Mouse (Mus musculus): ENCODE results near the gene Cfap221.

Cfap221 gene

GRCm38 (mm10) chr1:120006844-120007790 lies 10.1 kb upstream of the Cfap221 start, which contains the start of gene Sctr:
Gene Sctr (plus strand): TSS chr1:120006894.
- no peak for DNase-seq

DNA sequence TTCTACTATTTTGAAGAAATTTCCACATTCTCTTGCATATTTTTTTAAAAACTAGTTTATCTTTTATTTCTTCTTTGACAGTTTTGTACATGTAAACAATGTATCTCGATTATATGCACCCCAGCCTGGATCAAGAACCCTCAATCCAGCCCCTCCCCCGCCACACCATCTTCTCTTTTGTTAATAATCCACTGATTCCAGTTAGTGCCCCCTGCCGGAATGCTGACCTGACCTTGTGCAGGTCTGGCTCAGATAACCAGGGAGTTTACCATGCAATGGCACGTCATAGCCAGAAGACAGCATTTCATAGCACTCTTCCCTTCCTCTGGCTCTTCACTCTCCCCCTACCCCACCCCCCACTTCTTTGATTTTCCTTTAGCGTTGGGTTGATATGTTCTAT lies 610 bp upstream of the Cfap221 start:
- no peak for DNase-seq

GRCm38 (mm10) chr1:119986555-119986954 lies 10.5 kb downstream of the Cfap221 start:
- DNase-seq, result no peak

DNA sequence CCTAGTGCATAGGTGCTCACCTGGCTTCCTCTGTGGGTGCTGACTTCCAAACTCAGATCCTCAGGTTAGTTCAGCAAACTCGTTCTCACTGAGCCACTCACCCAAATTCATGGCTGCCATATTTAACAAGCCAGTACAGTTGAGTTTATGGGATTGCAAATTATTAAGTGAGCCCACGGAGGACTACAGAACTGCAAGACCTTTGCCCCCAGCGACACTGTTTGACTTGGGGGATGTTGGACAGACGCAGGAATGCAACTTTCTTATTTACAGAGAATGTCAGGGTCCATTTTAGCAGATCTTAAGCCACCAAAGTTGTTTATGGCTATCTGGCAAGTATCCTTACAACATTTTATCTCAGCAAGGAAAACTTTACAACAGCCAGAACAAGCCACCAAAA lies 21.9 kb downstream of the Cfap221 start:
- DNase-seq, result no peak

DNA sequence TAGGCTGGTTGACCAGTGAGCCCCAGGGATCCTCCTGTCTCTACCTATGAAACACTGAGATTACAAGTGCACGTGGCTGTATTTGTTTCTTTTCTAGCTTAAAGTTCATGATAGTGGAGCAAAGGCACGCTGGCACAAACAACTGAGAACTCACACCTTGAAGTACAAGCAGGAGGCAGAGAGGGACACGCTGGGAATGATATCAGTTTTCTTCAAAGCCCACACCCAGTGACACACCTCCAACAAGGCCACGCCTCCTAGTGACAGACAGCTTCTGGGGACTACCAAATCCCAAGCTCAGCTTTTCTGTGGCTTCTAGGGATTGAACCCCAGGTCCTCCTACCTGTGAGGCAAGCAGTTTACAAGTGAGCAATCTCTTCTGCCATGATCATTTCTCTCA lies 23.9 kb downstream of the Cfap221 start:
- no peak for DNase-seq

GRCm38 (mm10) chr1:119965804-119966514 lies 31.1 kb downstream of the Cfap221 start:
- no peak for DNase-seq

- DNase-seq, result no peak
These were observed 37.1 kb downstream of the Cfap221 start for GRCm38 (mm10) chr1:119959920-119960319.

- no peak for DNase-seq
These were observed 37.6 kb downstream of the Cfap221 start for GRCm38 (mm10) chr1:119959464-119959863.

GRCm38 (mm10) chr1:119957716-119958222 lies 39.3 kb downstream of the Cfap221 start:
- DNase-seq, result peak; percentile 51 to 53

DNA sequence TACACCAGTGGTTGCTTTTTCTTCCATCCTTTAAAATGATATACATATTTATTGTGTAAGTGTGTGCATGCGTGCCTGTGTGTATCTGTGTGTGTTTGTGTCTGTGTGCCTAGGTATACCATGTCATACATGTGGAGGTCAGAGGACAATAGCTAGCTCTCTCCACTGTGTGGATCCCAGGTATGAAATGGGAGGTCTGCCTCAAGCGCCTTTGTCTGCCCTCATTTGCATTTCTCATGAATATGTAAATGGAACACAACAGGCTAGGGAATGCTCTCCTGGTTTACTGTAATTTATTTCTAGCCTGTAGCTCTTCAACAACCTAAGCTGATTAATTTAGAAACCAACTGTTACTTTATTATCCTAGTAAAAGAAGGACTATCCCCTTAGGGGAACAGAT lies 42.4 kb downstream of the Cfap221 start:
- DNase-seq, result no peak

- DNase-seq, result no peak
These were observed 43.6 kb downstream of the Cfap221 start for GRCm38 (mm10) chr1:119953456-119953855.

DNA sequence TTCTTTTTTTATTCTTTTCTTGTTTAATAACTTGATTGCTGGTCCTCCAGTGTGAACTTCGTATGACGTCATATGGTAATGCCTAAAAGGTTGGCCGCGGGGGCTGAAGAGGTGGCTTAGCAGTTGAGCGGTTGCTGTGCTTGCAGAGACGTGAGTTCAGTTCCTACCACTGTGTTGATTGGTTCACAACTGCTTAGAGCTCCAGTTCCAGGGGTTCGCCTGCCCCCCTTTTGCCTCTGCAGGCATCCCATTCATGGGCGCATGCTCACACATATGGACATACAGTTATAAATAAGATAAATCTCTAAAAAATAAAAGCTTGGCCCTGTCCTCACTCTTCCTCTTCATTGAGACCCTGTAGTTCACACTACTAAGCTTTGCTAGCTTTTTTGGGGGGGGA lies 46.9 kb downstream of the Cfap221 start:
- no peak for DNase-seq

- no peak for DNase-seq
These were observed 60.2 kb downstream of the Cfap221 start for GRCm38 (mm10) chr1:119936861-119937260.

GRCm38 (mm10) chr1:119931421-119932150 lies 65.4 kb downstream of the Cfap221 start:
- DNase-seq, result peak; percentile 18 to 23

DNA sequence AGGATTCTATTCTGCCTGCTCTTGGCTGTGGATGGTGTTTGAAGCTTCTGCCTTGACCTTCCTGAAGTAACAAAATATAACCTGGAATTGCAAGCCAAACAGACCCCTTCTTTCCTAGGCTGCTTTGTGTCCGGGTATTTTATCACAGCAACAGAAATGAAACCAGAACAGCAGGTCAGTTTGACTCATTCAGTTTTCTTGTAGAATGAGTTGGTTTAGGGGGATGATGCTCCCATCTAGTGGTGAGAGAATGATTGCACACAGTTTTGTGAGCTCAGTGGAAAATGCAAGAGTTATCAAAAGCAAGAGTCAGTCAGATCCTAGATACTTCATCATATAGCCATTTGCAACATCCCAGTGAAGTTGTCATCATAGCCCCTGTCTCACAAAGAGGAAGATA lies 67.3 kb downstream of the Cfap221 start:
- DNase-seq, result peak in 1 of 2 experiments; percentile 16

GRCm38 (mm10) chr1:119919299-119919698 lies 77.7 kb downstream of the Cfap221 start:
- DNase-seq, result peak; percentile 31 to 50

DNA sequence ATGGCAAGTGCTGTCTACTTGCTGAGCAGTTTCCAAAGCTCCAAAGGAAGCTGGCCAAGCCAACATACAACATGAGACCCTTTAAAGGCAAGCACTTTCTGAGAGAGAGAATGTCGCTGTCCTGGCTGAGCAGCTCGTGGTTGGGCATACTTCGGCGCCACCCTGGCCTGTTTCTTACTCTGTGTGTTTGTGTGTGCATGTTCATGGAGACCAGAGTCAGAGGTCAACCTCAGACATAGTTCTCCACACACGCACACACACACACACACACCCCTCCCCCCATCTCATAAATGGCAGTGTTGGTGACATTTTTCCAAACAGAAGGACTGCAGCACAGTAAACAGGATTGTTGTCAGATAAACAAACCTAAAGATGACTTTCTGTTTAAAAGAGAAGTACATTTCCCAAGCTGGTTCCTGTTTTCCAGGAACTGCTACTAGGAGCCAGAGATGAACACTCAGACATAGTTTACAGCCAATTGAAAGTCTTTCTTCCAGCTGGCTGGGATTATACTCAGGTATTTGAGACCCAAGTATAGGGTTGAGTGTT lies 80.1 kb downstream of the Cfap221 start:
- DNase-seq, result no peak

DNA sequence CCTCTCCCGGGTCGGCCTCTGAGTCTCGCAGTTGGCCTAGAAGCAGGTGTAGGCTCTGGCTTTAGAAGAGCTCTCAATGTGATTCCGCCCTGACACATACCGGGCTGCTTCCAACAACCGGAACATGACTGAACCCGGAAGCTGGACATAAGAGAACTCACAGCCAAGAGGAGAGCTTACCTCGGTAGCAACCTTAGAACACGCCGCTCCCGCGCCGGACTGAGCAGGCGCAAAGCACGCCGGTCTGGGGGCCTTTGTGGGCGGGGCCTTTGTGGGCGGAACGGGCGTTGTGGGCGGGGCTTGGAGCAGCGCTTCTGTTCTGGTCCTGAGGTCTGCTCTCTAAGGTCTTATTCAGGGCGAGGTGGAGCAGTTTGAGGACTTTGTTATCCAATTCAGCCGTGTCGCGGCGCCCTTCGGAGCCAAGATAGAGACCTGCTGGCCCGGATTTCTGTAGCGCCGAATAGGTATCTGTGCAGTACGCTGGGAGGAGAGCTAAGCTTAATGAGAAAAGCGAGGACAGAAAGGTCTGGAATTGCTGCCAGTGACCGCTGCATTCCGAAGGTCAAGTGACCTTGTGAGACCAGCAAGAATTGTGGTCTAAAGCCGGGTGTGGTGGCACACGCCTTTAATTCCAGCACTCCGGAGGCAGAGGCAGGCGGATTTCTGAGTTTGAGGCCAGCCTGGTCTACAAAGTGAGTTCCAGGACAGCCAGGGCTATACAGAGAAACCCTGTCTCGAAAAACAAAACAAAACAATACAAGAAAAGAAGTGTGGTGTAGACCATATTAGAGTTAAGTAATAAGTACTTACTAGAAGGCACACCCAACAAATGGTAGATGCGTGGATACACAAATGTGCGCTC lies 83.8 kb downstream of the Cfap221 start, which contains the start of gene Tmem177:
TSS of gene Tmem177 (minus strand) at position 256 of the 862 bp plus-strand sequence.
- DNase-seq, result peak; percentile 95 to 96

GRCm38 (mm10) chr1:119907206-119907748 lies 89.8 kb downstream of the Cfap221 start:
- no peak for DNase-seq

- DNase-seq, result no peak
These were observed 93.8 kb downstream of the Cfap221 start for GRCm38 (mm10) chr1:119903231-119903620.

Measured in cerebellum, postnatal 36 days (tissue).